Mouse (Mus musculus) lung, postnatal 0 days (tissue): ENCODE data around the gene Il13. TPM values are rescaled to one million over a fixed set of nuclear protein-coding genes. Genes with fewer than 3 reads are reported as not detected.
A peak's percentile ranks its signal among the peaks of the same experiment; 100 is the strongest.

Source experiments
- ATAC-seq: fragments of 200-750 bp; cut with Nextera tagmentation; 2 replicates; pipeline ENCODE4 v1.8.0; 2017; ENCODE audit warnings: moderate library complexity
- DNase-seq: peaks from one replicate; pipeline ENCODE4 v3.0.0-alpha.2; 2016; ENCODE audit warnings: low spot score
- H3K27ac ChIP-seq: fragments of 300-500 bp; sonication (generic); 2 replicates; pipeline ENCODE4 v1.5.1; 2014; ENCODE audit warnings: antibody characterized with exemption, mild to moderate bottlenecking, low read length, mixed read lengths
- H3K27me3 ChIP-seq: fragments of 300-500 bp; sonication (generic); replicated peaks from 2 replicates; pipeline ENCODE4 v1.6.1; 2014; ENCODE audit warnings: low read length, mixed read lengths; ENCODE audit not compliant: insufficient read depth
- H3K36me3 ChIP-seq: fragments of 300-500 bp; sonication (generic); 2 replicates; pipeline ENCODE4 v1.6.1; 2014; ENCODE audit warnings: low read length, mixed read lengths; ENCODE audit not compliant: insufficient read depth
- H3K4me1 ChIP-seq: fragments of 300-500 bp; sonication (generic); 2 replicates; pipeline ENCODE4 v1.6.1; 2014; ENCODE audit warnings: antibody characterized with exemption, low read depth, low read length, mixed read lengths; ENCODE audit not compliant: insufficient read depth
- H3K4me2 ChIP-seq: fragments of 300-500 bp; sonication (generic); replicated peaks from 2 replicates; pipeline ENCODE4 v1.6.1; 2014; ENCODE audit warnings: low read depth, mild to moderate bottlenecking, low read length, moderate library complexity, mixed read lengths
- H3K4me3 ChIP-seq: fragments of 300-500 bp; sonication (generic); 2 replicates; pipeline ENCODE4 v1.5.1; 2014; ENCODE audit warnings: low read depth, low read length
- H3K9ac ChIP-seq: fragments of 300-500 bp; sonication (generic); replicated peaks from 2 replicates; pipeline ENCODE4 v1.6.1; 2014; ENCODE audit warnings: low read depth, mild to moderate bottlenecking
- H3K9me3 ChIP-seq: fragments of 300-500 bp; sonication (generic); 2 replicates; pipeline ENCODE4 v1.6.1; 2016; ENCODE audit warnings: low read length, mixed read lengths
- CTCF ChIP-seq: IDR thresholded peaks from 2 replicates; pipeline ENCODE4 v1.5.1; 2016; ENCODE audit warnings: antibody characterized with exemption, mild to moderate bottlenecking
- EP300 ChIP-seq: IDR thresholded peaks from 2 replicates; pipeline ENCODE4 v1.6.1; 2016; ENCODE audit warnings: antibody characterized with exemption, mild to moderate bottlenecking, control low read depth
- WGBS: fragments of 180-500 bp; shearing (Covaris S2); extraction: QIAGEN DNeasy Blood & Tissue Kit; methylation state at CpG from one replicate; pipeline ENCODE4 v1.1.7; 2014; 5-methylcytosine and 5-hydroxymethylcytosine counted together
- polyA plus RNA-seq: library from polyadenylated mRNA; unstranded; fragments of >200 nt; fragmentation: Nextera tagmentation; extraction: Ambion mirVana; gene quantifications from 2 replicates; pipeline ENCODE4 v1.2.1, GENCODE M21; 2015

Gene Il13
- polyA plus RNA-seq, 1 experiment from 2014 or later: not detected

- Histone ChIP-seq H3K4me2 (peak overlapping the region; percentile 57), H3K9ac (no peak overlapping the region), H3K27ac (no peak overlapping the region), H3K4me3 (peak overlapping the region; percentile 28; the same call in 1 of the 2 replicates), H3K9me3 (no peaks in the 10 kb centered on the region), H3K27me3 (no peaks in the 10 kb centered on the region), H3K36me3 (no peaks in the 10 kb centered on the region), H3K4me1 (0 out of 2 replicates have a peak, but pooled peaks cover 6% of the 10 kb centered on the region)
- peak; percentile 6 for DNase-seq
- WGBS: 44% methylated on average over 9 of the region's 9 CpGs
- TF ChIP-seq CTCF: no peak
- TF ChIP-seq EP300: no peak
- ATAC-seq: no peak
Measured at GRCm38 (mm10) chr11:53635590-53636182, 1.2 kb upstream of the Il13 start.

- WGBS: 81% methylated on average over 7 of the region's 7 CpGs
- ATAC-seq: no peak
- no peak for DNase-seq
- TF ChIP-seq EP300 (no peak), CTCF (no peak)
- Histone ChIP-seq H3K27ac (no peak overlapping the region), H3K4me1 (0 out of 2 replicates have a peak, but pooled peaks cover 6% of the 10 kb centered on the region), H3K36me3 (no peaks in the 10 kb centered on the region), H3K27me3 (no peaks in the 10 kb centered on the region), H3K9me3 (no peaks in the 10 kb centered on the region), H3K4me2 (no peak overlapping the region), H3K4me3 (no peak overlapping the region), H3K9ac (no peak overlapping the region)
Measured at GRCm38 (mm10) chr11:53633644-53634043, 858 bp downstream of the Il13 start.

- DNase-seq (peak; percentile 10), ATAC-seq (no peak)
- Histone ChIP-seq H3K27ac (no peak overlapping the region), H3K4me1 (0 out of 2 replicates have a peak, but pooled peaks cover 6% of the 10 kb centered on the region), H3K9me3 (no peaks in the 10 kb centered on the region), H3K4me3 (no peak overlapping the region), H3K4me2 (no peak overlapping the region), H3K9ac (no peak overlapping the region), H3K36me3 (no peaks in the 10 kb centered on the region), H3K27me3 (no peaks in the 10 kb centered on the region)
- 74% methylated on average over 14 of the region's 14 CpGs for WGBS
- TF ChIP-seq EP300: no peak
- TF ChIP-seq CTCF: peak; percentile 65
Measured at GRCm38 (mm10) chr11:53632122-53632733, 2.3 kb downstream of the Il13 start.

GRCm38 (mm10) chr11:53627859-53628258 is 6.6 kb downstream of the Il13 start:
- no peak overlapping the region for H3K4me2 ChIP-seq
- DNase-seq (peak; percentile 85), ATAC-seq (peak; percentile 65)
- peak; percentile 95 for TF ChIP-seq CTCF
- TF ChIP-seq EP300: no peak
- no peaks in the 10 kb centered on the region for H3K36me3 ChIP-seq
- no peaks in the 10 kb centered on the region for H3K27me3 ChIP-seq
- H3K27ac ChIP-seq: no peak overlapping the region
- no peak overlapping the region for H3K9ac ChIP-seq
- WGBS: 9% methylated on average over 1 of the region's 1 CpGs
- H3K9me3 ChIP-seq: no peaks in the 10 kb centered on the region
- no peaks in the 10 kb centered on the region for H3K4me1 ChIP-seq
- H3K4me3 ChIP-seq: no peak overlapping the region

GRCm38 (mm10) chr11:53626802-53627373 is 7.6 kb downstream of the Il13 start:
- TF ChIP-seq EP300: no peak
- TF ChIP-seq CTCF: no peak
- no peaks in the 10 kb centered on the region for H3K36me3 ChIP-seq
- WGBS: 65% methylated on average over 17 of the region's 17 CpGs
- H3K4me2 ChIP-seq: no peak overlapping the region
- no peak overlapping the region for H3K4me3 ChIP-seq
- H3K27ac ChIP-seq: no peak overlapping the region
- no peak overlapping the region for H3K9ac ChIP-seq
- H3K9me3 ChIP-seq: no peaks in the 10 kb centered on the region
- H3K27me3 ChIP-seq: no peaks in the 10 kb centered on the region
- ATAC-seq (no peak), DNase-seq (no peak)
- no peaks in the 10 kb centered on the region for H3K4me1 ChIP-seq

GRCm38 (mm10) chr11:53624124-53624523 is 10.4 kb downstream of the Il13 start:
- Histone ChIP-seq H3K36me3 (no peaks in the 10 kb centered on the region), H3K4me3 (no peak overlapping the region), H3K9me3 (no peaks in the 10 kb centered on the region), H3K4me1 (no peaks in the 10 kb centered on the region), H3K27ac (no peak overlapping the region), H3K9ac (no peak overlapping the region), H3K27me3 (no peaks in the 10 kb centered on the region), H3K4me2 (no peak overlapping the region)
- DNase-seq (no peak), ATAC-seq (no peak)
- TF ChIP-seq EP300: no peak
- peak; percentile 18; the same call in 1 of the 2 replicates for TF ChIP-seq CTCF
- WGBS: 85% methylated on average over 2 of the region's 2 CpGs
